Mouse (Mus musculus) left cerebral cortex, adult 2 months (tissue): ENCODE data around the gene Mettl21c. TPM values are rescaled to one million over a fixed set of nuclear protein-coding genes. Genes with fewer than 3 reads are reported as not detected.
"Not testable (repeated sequence)": the region's sequence is repeated elsewhere in the genome, so short reads cannot be mapped to it uniquely, and the experiment has no call there.

Experiments used
- DNase-seq, 2 experiments: peaks; one replicate each; pipeline ENCODE4 v3.0.0; 2021 to 2022; ENCODE audit warnings: low spot score in 2 of 2, mixed read lengths in 1 of 2; ENCODE audit errors: extremely low spot score in 1 of 2
- H3K27ac ChIP-seq: fragments of 200-600 bp; 2 replicates; pipeline ENCODE4 v1.8.1; 2022
- H3K4me3 ChIP-seq: fragments of 200-600 bp; 2 replicates; pipeline ENCODE4 v1.8.1; 2022
- CTCF ChIP-seq: fragments of 200-600 bp; IDR thresholded peaks from 2 replicates; pipeline ENCODE4 v1.8.1; 2022; ENCODE audit warnings: antibody characterized with exemption, mild to moderate bottlenecking, moderate library complexity
- intact Hi-C: fragments of 180-260 bp; cut with DNase I; formaldehyde crosslinking; loops from one replicate; pipeline ENCODE4 v1.15.1; 2025
- long read RNA-seq, 2 experiments: library from polyadenylated mRNA; stranded (forward); transcript quantifications; one replicate each; pipeline ENCODE4 v2.0.0; 2021; ENCODE audit warnings: borderline mapping rate in 2 of 2
- total RNA-seq, 2 experiments: library from RNA; stranded (reverse); gene quantifications; 2 replicates each; pipeline ENCODE4 v1.2.3; 2021

Gene Mettl21c
- not detected for total RNA-seq
- long read RNA-seq, experiment 1, result 0 reads
- long read RNA-seq, experiment 2, result 0 reads

DNA sequence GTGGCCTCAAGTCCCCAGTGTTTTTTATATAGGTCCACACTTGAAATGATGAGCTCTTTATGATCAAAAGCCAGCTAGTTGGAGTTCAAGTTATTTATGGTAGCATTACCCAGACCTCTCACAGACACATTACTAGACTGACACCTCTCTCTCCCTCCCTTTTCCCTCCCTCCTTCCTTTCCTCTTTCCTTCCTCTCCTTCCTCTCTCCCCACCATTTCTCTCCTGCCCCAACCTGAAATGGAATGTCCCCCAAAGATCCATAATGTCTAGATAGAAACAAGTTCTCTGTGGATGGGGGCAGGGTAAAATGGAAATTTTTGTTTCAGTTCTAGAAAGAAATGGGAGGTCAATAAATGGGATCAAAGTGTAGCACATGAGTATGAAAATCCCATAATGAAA lies at the start of gene Mettl21c:
Mettl21c (minus strand) TSS at position 101 of the 400 bp plus-strand sequence.
- DNase-seq, result no peak
- intact Hi-C loops, result no loop called here
- no peak within 1 kb of the TSS for H3K27ac ChIP-seq
- no peak for TF ChIP-seq CTCF
- H3K4me3 ChIP-seq, result no peak within 1 kb of the TSS

DNA sequence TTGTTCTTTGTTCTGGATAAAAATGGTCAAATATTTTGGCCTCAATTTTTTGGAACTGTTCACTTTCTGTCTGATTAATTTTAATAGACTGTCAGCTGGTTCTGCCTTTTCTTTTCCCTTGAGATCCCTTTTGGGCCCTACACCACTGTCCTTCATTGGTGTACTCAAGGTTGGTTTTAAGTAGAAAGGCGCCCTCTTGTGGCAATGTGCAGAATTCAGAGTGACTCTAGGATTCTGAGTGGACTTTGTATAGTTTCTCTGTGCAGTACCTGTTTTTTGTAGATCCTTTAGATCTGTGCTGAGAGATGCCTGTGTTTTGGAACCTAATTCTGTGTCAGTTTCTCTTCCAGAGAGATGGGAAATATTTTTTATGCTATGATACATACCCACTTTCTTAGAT lies 44.8 kb upstream of the Mettl21c start:
- intact Hi-C loops, result loop anchor here (2.0 to 5.0 kb wide), 2 partner anchors 162 to 302 kb away; no protein-coding TSS in a partner anchor
- Histone ChIP-seq H3K4me3 (no peak overlapping the region), H3K27ac (no peak overlapping the region)
- DNase-seq, result peak; percentile 47 to 59
- TF ChIP-seq CTCF, result peak; percentile 80

GRCm38 (mm10) chr1:44063439-44063838 lies 43.6 kb upstream of the Mettl21c start:
- intact Hi-C loops, result loop anchor here (5.0 kb wide), 1 partner anchor 301 kb away; no protein-coding TSS in a partner anchor
- Histone ChIP-seq H3K27ac (no peak overlapping the region), H3K4me3 (no peak overlapping the region)
- no peak for TF ChIP-seq CTCF
- no peak for DNase-seq

DNA sequence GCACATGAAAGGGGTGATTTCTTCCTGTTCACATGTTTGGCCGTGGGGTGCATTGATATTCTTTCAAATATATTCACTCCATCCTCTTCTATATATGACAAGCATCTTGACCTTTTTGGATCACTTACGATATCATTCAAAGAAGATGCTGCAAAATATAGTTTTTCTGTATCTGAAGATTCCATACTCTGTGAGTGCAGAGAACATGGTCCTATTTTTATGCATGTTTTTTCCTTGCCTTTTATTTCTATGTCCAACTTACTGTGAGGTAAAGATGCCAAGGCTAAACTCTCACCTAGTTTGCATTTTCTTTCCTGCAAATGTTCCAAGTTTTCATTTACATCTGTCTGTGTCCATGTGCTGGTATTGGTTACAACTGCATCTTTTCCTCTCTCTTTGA lies 42.0 kb upstream of the Mettl21c start, which contains the start of gene Gm8251:
Gm8251 (minus strand) TSS at position 101 of the 400 bp plus-strand sequence.
- intact Hi-C loops, result loop anchor here (5.0 kb wide), 1 partner anchor 300 kb away; no protein-coding TSS in a partner anchor

GRCm38 (mm10) chr1:44057805-44058204 lies 38.0 kb upstream of the Mettl21c start:
- Histone ChIP-seq H3K4me3 (no peak overlapping the region), H3K27ac (no peak overlapping the region)
- DNase-seq, result no peak
- intact Hi-C loops, result no loop called here
- TF ChIP-seq CTCF, result no peak

More for the DNA sequence above, 42.0 kb upstream of the Mettl21c start, which contains the start of gene Gm8251:
- no peak for TF ChIP-seq CTCF
- no peak for DNase-seq
- Histone ChIP-seq H3K4me3 (no peak within 1 kb of the TSS), H3K27ac (no peak within 1 kb of the TSS)

- H3K4me3 ChIP-seq, result no peak overlapping the region
- intact Hi-C loops, result no loop called here
- no peak for DNase-seq
- no peak overlapping the region for H3K27ac ChIP-seq
- no peak for TF ChIP-seq CTCF
These were observed 26.7 kb upstream of the Mettl21c start for GRCm38 (mm10) chr1:44046556-44046955.

DNA sequence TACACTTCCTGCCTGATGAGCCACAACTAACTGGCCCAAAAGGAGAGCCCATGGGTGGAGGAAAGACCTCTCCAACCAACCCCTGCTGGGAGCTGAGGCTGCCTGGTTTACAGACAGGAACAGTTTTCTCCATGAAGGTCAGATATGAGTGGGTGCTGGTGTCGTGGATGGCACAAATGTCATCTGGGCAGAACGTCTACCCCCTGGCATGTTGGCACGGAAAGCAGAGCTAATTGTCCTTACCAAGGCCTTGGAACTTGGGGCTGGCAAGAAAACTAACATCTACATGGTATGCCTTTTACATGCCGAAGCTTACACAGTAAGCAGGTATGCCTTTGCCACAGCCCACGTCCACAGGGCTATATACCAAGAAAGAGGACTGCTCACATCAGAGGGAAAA lies 25.9 kb upstream of the Mettl21c start:
- intact Hi-C loops, H3K4me3 ChIP-seq, H3K27ac ChIP-seq, DNase-seq: not testable (repeated sequence)

- no peak for TF ChIP-seq CTCF
- Histone ChIP-seq H3K27ac (no peak overlapping the region), H3K4me3 (peak overlapping the region; percentile 35; the same call in 1 of the 2 replicates)
- intact Hi-C loops, result loop anchor here (2.0 to 5.0 kb wide), 2 partner anchors 140 to 285 kb away; no protein-coding TSS in a partner anchor
- no peak for DNase-seq
These were observed 22.7 kb upstream of the Mettl21c start for GRCm38 (mm10) chr1:44042555-44042915.

DNA sequence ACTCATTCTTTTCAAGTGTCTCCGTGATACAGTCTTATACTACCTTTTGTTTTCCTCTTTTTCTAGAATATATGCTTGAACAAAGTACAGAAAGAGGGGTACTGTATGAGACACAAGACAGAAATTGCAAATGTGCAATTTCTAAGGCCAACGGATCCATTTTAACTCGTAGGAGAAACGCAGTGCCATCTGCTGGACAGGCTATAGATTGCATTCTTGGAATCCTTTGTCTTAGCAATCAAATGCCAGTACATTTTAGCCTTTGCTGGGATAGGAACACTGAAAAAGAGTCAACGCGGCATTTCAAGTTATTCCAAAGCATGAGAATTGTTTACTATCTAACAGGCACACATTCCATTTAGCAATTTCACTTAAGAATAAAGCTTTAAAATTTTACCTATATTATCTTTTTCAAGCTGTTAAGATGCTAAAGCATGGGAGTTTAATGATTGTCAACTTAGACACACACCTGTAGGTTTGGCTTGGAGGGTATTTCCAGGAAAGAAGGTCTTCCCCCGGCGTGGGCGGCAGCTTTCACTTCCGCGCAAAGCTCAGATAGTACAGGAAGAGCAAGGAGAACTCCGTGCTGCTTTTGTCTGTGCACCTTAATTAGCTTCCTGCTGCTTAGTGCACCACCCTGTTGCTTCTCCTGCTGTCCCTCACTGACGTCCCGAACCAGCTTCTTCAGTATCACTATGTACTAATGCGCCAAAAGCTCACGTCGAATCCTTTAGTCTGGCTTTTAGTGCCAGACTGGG lies 22.1 kb upstream of the Mettl21c start:
- Histone ChIP-seq H3K27ac (no peak overlapping the region), H3K4me3 (peak overlapping the region; percentile 35)
- intact Hi-C loops, result loop anchor here (2.0 to 5.0 kb wide), 2 partner anchors 139 to 285 kb away; no protein-coding TSS in a partner anchor
- peak; percentile 92 for TF ChIP-seq CTCF
- DNase-seq, result peak; percentile 31 to 49

DNA sequence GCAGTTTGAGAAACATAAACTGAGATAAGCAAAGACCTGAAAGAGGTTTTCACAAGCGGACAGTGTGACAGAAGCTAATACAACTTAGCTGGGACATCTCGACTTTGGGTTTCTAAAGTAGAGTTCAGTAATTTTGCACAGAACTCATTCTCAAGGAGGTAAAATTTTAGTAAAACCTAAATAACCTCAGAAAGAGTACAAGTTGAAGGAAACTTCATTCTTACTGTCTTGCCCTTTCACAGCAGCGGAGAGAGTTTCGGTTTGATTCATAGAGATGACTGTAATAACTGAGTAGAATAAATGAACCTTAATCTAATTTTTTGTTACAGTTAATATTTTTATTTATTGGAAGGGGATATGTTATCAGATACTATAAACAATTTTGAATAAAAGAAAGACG lies 13.1 kb upstream of the Mettl21c start:
- Histone ChIP-seq H3K27ac (no peak overlapping the region), H3K4me3 (no peak overlapping the region)
- no peak for DNase-seq
- TF ChIP-seq CTCF, result no peak
- intact Hi-C loops, result no loop called here

- no peak for DNase-seq
- no peak for TF ChIP-seq CTCF
- H3K27ac ChIP-seq, result no peak overlapping the region
- intact Hi-C loops, result no loop called here
- no peak overlapping the region for H3K4me3 ChIP-seq
These were observed 12.4 kb upstream of the Mettl21c start for GRCm38 (mm10) chr1:44032213-44032612.

GRCm38 (mm10) chr1:44027651-44028050 lies 7.8 kb upstream of the Mettl21c start:
- TF ChIP-seq CTCF, result no peak
- H3K4me3 ChIP-seq, result no peak overlapping the region
- H3K27ac ChIP-seq, result no peak overlapping the region
- intact Hi-C loops, result no loop called here
- DNase-seq, result no peak
